22 mouse cellular contexts compared by ENCODE assay signal in genomic region chr1:106074141-106074540, GRCm38 (mm10).
DNase-seq lines count a peak whose midpoint lies in the region; ATAC-seq and TF ChIP-seq lines count a peak whose summit lies in the region.
"Had no signal": no experiment of that assay in that cellular context is flagged by ENCODE, and none has a peak within 500 bp of the region (broad histone marks: within the 10 kb centered on the region; RNA-seq: fewer than 3 reads in every experiment).

No protein-coding gene starts in this region.

- no peaks in the 10 kb centered on the region for H3K36me3 ChIP-seq in liver, postnatal 0 days (replicated peaks; ENCODE audit: insufficient read depth, low read length)
- no peaks in the 10 kb centered on the region for H3K36me3 ChIP-seq in liver, embryonic 12.5 days
- H3K36me3 ChIP-seq in forebrain, embryonic 15.5 days: no peaks in the 10 kb centered on the region
- H3K36me3 ChIP-seq: embryonic facial prominence, embryonic 15.5 days; heart, embryonic 15.5 days; hindbrain, embryonic 10.5 days; lung, embryonic 15.5 days; neural tube, embryonic 12.5 days had no signal

- no peak overlapping the region for H3K4me3 ChIP-seq in liver, postnatal 0 days (ENCODE audit: low read depth, low read length)
- H3K4me3 ChIP-seq in liver, embryonic 12.5 days: no peak overlapping the region
- H3K4me3 ChIP-seq in brown adipose tissue, adult 24 weeks (ENCODE audit: insufficient read depth, low read depth, low read length): no peak overlapping the region
- H3K4me3 ChIP-seq in forebrain, embryonic 15.5 days: no peak overlapping the region
- H3K4me3 ChIP-seq: embryonic facial prominence, embryonic 15.5 days; heart, embryonic 15.5 days; hindbrain, embryonic 10.5 days; lung, embryonic 15.5 days; neural tube, embryonic 12.5 days had no signal

- ATAC-seq in liver, postnatal 0 days: no peak
- ATAC-seq in liver, embryonic 12.5 days: no peak
- ATAC-seq in forebrain, embryonic 15.5 days (replicated peaks): no peak
- ATAC-seq: forebrain, postnatal 0 days; hindbrain, postnatal 0 days; Patski had no signal

- no peak overlapping the region for H3K9ac ChIP-seq in liver, postnatal 0 days (replicated peaks)
- H3K9ac ChIP-seq in liver, embryonic 12.5 days: no peak overlapping the region
- H3K9ac ChIP-seq in forebrain, embryonic 15.5 days (replicated peaks): no peak overlapping the region
- H3K9ac ChIP-seq: embryonic facial prominence, embryonic 15.5 days; forebrain, postnatal 0 days; heart, embryonic 15.5 days; lung, embryonic 15.5 days; neural tube, embryonic 12.5 days had no signal

- no peaks in the 10 kb centered on the region for H3K4me1 ChIP-seq in liver, postnatal 0 days (ENCODE audit: insufficient read depth)
- no peaks in the 10 kb centered on the region for H3K4me1 ChIP-seq in liver, embryonic 12.5 days
- H3K4me1 ChIP-seq in brown adipose tissue, adult 24 weeks (ENCODE audit: control insufficient read depth, insufficient read depth, insufficient read length, low read length): peaks cover 6% of the 10 kb centered on the region; the same call in 1 of the 2 replicates
- H3K4me1 ChIP-seq in forebrain, embryonic 15.5 days: peaks cover 10% of the 10 kb centered on the region
- H3K4me1 ChIP-seq: embryonic facial prominence, embryonic 15.5 days had no signal

- TF ChIP-seq EP300 in liver, postnatal 0 days (IDR thresholded peaks at IDR 0.05; ENCODE audit: low read depth): no peak

- H3K9me3 ChIP-seq in liver, postnatal 0 days (ENCODE audit: low read length): no peaks in the 10 kb centered on the region
- no peaks in the 10 kb centered on the region for H3K9me3 ChIP-seq in liver, embryonic 12.5 days (replicated peaks)
- no peaks in the 10 kb centered on the region for H3K9me3 ChIP-seq in forebrain, embryonic 15.5 days
- H3K9me3 ChIP-seq: embryonic facial prominence, embryonic 15.5 days; heart, embryonic 15.5 days; hindbrain, embryonic 10.5 days; lung, embryonic 15.5 days; neural tube, embryonic 12.5 days had no signal

- intact Hi-C loops in left cerebral cortex, postnatal 10 days (cut with DNase I): loop anchor here (5.0 to 10.0 kb wide), 4 partner anchors 78 to 641 kb away; partner anchors contain the start of genes Bcl2 and Phlpp1

- WGBS in liver, postnatal 0 days (ENCODE audit: insufficient replicate concordance): 45% methylated on average over 7 of the region's 7 CpGs
- WGBS in liver, embryonic 12.5 days (ENCODE audit: insufficient replicate concordance): 40% methylated on average over 7 of the region's 7 CpGs
- 75% methylated on average over 7 of the region's 7 CpGs for WGBS in forebrain, embryonic 15.5 days

- TF ChIP-seq CTCF in liver, postnatal 0 days (IDR thresholded peaks at IDR 0.05; ENCODE audit: low read depth): no peak

- H3K27me3 ChIP-seq in liver, postnatal 0 days (ENCODE audit: insufficient read depth, low read length): no peaks in the 10 kb centered on the region
- H3K27me3 ChIP-seq in liver, embryonic 12.5 days (replicated peaks): 0 out of 2 replicates have a peak, but pooled peaks cover 7% of the 10 kb centered on the region
- H3K27me3 ChIP-seq in forebrain, embryonic 15.5 days: no peaks in the 10 kb centered on the region
- H3K27me3 ChIP-seq: embryonic facial prominence, embryonic 15.5 days; heart, embryonic 15.5 days; lung, embryonic 15.5 days; neural tube, embryonic 12.5 days; Patski had no signal

- H3K27ac ChIP-seq in liver, postnatal 0 days (ENCODE audit: low read depth): no peak overlapping the region
- no peak overlapping the region for H3K27ac ChIP-seq in liver, embryonic 12.5 days
- H3K27ac ChIP-seq in brown adipose tissue, adult 24 weeks (replicated peaks; ENCODE audit: low read depth, low read length): peak overlapping the region; percentile 85
- H3K27ac ChIP-seq in forebrain, embryonic 15.5 days (replicated peaks): no peak overlapping the region
- H3K27ac ChIP-seq: embryonic facial prominence, embryonic 15.5 days; heart, embryonic 15.5 days; hindbrain, embryonic 10.5 days; hindbrain, postnatal 0 days; lung, embryonic 15.5 days; neural tube, embryonic 12.5 days had no signal

- H3K4me2 ChIP-seq in liver, postnatal 0 days (ENCODE audit: low read depth, low read length): no peak overlapping the region
- no peak overlapping the region for H3K4me2 ChIP-seq in liver, embryonic 12.5 days
- H3K4me2 ChIP-seq in forebrain, embryonic 15.5 days (replicated peaks): no peak overlapping the region
- H3K4me2 ChIP-seq: embryonic facial prominence, embryonic 15.5 days; heart, embryonic 15.5 days; lung, embryonic 15.5 days; neural tube, embryonic 12.5 days had no signal

- DNase-seq in kidney, adult 11 months: peak; percentile 36
- no peak for DNase-seq in kidney, adult 18-20 months
- peak; percentile 1 for DNase-seq in liver, postnatal 0 days
- DNase-seq in kidney, postnatal 36 days: peak; percentile 36 to 55
- no peak for DNase-seq in left cerebral cortex, postnatal 10 days (ENCODE audit: extremely low spot score in 1 of 2, low spot score in 2 of 2)
- DNase-seq: adrenal gland, postnatal 25 days; cerebellum, adult 18-20 months; cerebellum, postnatal 25 days; forebrain, postnatal 0 days; layer of hippocampus, postnatal 36 days; right cerebral cortex, postnatal 4 days; thymus, adult 2 months had no signal

Comparison
In these comparisons a context has a peak if more than half of its experiments do, and no peak if none do; other contexts are left out.
1. DNase-seq: peak in kidney, adult 11 months (single experiment), liver, postnatal 0 days (single experiment) and kidney, postnatal 36 days (2 of 2); none in kidney, adult 18-20 months (single experiment) and left cerebral cortex, postnatal 10 days (0 of 2).